Mouse (Mus musculus) G1E (cell line): ENCODE results near the gene H3f3b. TPM values are rescaled to one million over a fixed set of nuclear protein-coding genes. Genes with fewer than 3 reads are reported as not detected.

Experiments
- ATAC-seq: 2 replicates; pipeline ENCODE4 v1.8.0; 2016; ENCODE audit warnings: mild to moderate bottlenecking; ENCODE audit not compliant: insufficient number of reproducible peaks, poor library complexity, low FRiP score, severe bottlenecking; ENCODE audit errors: extremely low read depth
- DNase-seq: peaks from one replicate; pipeline ENCODE4 v3.0.0; 2012; ENCODE audit warnings: low spot score
- H3K27me3 ChIP-seq: 2 replicates; pipeline ENCODE4 v1.6.1; 2012; ENCODE audit warnings: mild to moderate bottlenecking, low read length, inconsistent platforms; ENCODE audit not compliant: insufficient read depth
- H3K36me3 ChIP-seq: replicated peaks from 2 replicates; pipeline ENCODE3; 2012; ENCODE audit warnings: mild to moderate bottlenecking, inconsistent platforms
- H3K4me1 ChIP-seq: 2 replicates; pipeline ENCODE4 v1.6.1; 2012; ENCODE audit warnings: low read depth, low read length, inconsistent platforms, mixed read lengths; ENCODE audit not compliant: insufficient read depth
- H3K4me3 ChIP-seq: 2 replicates; pipeline ENCODE4 v1.5.1; 2012; ENCODE audit warnings: low read depth, mild to moderate bottlenecking, inconsistent platforms, low read length, moderate library complexity, mixed read lengths
- H3K9me3 ChIP-seq: replicated peaks from 2 replicates; pipeline ENCODE4 v1.6.1; 2012; ENCODE audit warnings: inconsistent platforms
- CTCF ChIP-seq: IDR thresholded peaks from 2 replicates; pipeline ENCODE4 v1.5.1; 2012; ENCODE audit warnings: low read depth, low read length, inconsistent platforms, mixed read lengths
- GATA1 ChIP-seq: IDR thresholded peaks from 2 replicates; pipeline ENCODE4 v1.6.1; 2012; ENCODE audit warnings: borderline replicate concordance, low read length, inconsistent platforms, mixed read lengths
- GATA2 ChIP-seq: IDR thresholded peaks from 2 replicates; pipeline ENCODE4 v1.6.1; 2012; ENCODE audit warnings: low read depth, low read length, inconsistent platforms, borderline replicate concordance
- POLR2AphosphoS5 ChIP-seq: IDR thresholded peaks from 2 replicates; pipeline ENCODE4 v1.6.1; 2012; ENCODE audit warnings: low read depth, low read length, inconsistent platforms; ENCODE audit not compliant: insufficient replicate concordance
- TAL1 ChIP-seq: conservative IDR thresholded peaks from 2 replicates; pipeline ENCODE4 v1.6.1; 2012; ENCODE audit warnings: low read depth, low read length, inconsistent platforms, mixed read lengths
- polyA plus RNA-seq: library from polyadenylated mRNA; stranded (reverse); fragments of >175 nt; gene quantifications from 2 replicates; pipeline ENCODE4 v1.2.3, GENCODE M21; 2012
- total RNA-seq, 2 experiments: library from RNA; stranded (forward) in 1 of 2; stranded (reverse) in 1 of 2; fragments of 200-1000 nt in 1 of 2; fragments of >200 nt in 1 of 2; fragmentation: Nextera tagmentation in 1 of 2; gene quantifications; 2 replicates each; pipeline ENCODE4 v1.2.3; 2014 to 2017

H3f3b gene
- total and polyA plus RNA-seq, 3 experiments, result 336 to 721 (median 692) TPM

DNA sequence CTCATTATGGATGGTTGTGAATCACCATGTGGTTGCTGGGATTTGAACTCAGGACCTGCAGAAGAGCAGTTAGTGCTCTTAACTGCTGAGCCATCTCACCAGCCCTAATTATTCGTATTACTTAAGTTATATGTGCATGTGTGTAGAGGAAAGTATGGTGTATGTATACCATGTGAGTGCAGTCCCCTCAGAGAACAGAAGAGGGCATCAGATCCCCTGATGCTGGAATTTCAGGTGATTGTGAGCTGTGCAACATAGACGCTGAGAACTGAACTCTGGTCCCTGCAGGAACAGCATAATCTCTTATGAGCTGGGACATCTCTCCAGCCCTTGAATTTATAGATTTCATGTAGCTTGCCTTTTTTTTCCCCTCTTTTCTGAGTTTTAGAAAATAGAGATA is 14.1 kb upstream of the H3f3b start:
- no peak for DNase-seq
- no peaks in the 10 kb centered on the region for H3K27me3 ChIP-seq

DNA sequence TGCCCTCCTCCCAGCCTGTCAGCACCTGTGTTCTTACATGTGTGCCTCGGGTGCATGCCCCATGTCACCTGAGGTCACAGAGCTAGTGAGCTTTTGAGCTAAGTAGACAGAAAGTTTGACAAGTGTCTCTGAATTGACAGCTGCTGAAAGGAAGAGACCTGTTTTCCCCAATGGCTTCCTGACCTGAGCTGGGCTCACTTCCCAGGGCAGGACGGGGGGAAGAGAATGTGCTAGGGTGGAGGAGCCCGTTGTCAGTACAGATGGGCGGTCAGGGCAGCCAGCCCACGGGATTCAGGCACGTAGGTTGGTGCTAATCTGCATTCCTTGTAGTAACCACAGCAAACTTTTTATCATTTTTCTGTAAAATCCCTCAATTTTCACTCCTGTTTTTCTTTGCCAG is 12.8 kb upstream of the H3f3b start:
- Histone ChIP-seq H3K9me3 (peaks cover 3% of the 10 kb centered on the region; the same call in 1 of the 2 replicates), H3K4me3 (no peak overlapping the region), H3K36me3 (peaks cover 83% of the 10 kb centered on the region), H3K27me3 (no peaks in the 10 kb centered on the region), H3K4me1 (peaks cover 26% of the 10 kb centered on the region)
- DNase-seq, result no peak
- TF ChIP-seq CTCF (no peak), GATA2 (no peak), GATA1 (no peak), TAL1 (no peak), POLR2AphosphoS5 (no peak)
- ATAC-seq, result no peak

More for the DNA sequence above, 14.1 kb upstream of the H3f3b start:
- TF ChIP-seq GATA2, result no peak
- no peak for TF ChIP-seq TAL1
- TF ChIP-seq GATA1, result no peak
- TF ChIP-seq CTCF, result no peak
- TF ChIP-seq POLR2AphosphoS5, result no peak
- Histone ChIP-seq H3K4me3 (no peak overlapping the region), H3K4me1 (peaks cover 24% of the 10 kb centered on the region), H3K9me3 (peaks cover 3% of the 10 kb centered on the region; the same call in 1 of the 2 replicates), H3K36me3 (peaks cover 84% of the 10 kb centered on the region)
- no peak for ATAC-seq

DNA sequence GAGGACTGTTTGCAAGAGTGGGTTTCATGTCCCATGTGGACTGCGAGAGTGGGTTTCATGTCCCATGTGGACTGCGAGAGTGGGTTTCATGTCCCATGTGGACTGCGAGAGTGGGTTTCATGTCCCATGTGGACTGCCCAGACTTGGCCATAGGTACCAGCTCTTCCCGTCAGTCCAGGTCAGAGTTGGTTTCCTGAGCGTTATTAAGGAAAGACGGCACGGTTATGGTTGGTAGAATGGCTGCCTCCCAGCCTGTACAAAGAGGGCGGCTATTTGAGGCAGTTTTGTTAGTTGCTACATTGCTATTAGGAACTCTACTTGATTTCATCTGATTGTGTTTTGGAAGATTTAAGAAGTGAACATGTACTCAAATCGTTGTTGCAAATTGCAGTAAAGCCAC is 10.1 kb upstream of the H3f3b start:
- ATAC-seq, result no peak
- peaks cover 79% of the 10 kb centered on the region for H3K36me3 ChIP-seq

DNA sequence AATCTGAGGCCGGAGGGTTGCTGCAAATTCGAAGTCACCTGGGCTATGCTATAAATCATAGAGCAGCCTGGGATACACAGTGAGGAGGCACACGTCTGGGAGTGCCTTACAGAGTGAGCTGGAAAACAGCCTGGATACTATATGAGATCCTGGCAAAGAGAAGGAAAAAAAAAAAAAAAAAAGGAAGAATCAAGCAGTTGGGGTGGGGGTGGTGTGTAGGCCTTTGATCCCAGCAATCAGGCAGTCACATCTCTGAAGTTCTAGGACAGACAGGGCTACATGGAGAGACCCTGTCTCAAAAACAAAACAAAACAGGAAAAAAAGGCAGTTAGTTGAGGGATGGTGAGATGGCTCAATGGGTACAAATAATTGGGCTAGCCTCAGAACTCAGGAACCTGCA is 8.9 kb upstream of the H3f3b start:
- ATAC-seq, result no peak
- TF ChIP-seq GATA2, result no peak
- TF ChIP-seq CTCF, result no peak
- no peak for TF ChIP-seq POLR2AphosphoS5
- TF ChIP-seq GATA1, result no peak
- no peak for TF ChIP-seq TAL1
- no peak for DNase-seq
- no peaks in the 10 kb centered on the region for H3K9me3 ChIP-seq
- H3K4me3 ChIP-seq, result no peak overlapping the region
- no peaks in the 10 kb centered on the region for H3K27me3 ChIP-seq
- H3K36me3 ChIP-seq, result peaks cover 77% of the 10 kb centered on the region
- H3K4me1 ChIP-seq, result peaks cover 25% of the 10 kb centered on the region

More for the DNA sequence above, 10.1 kb upstream of the H3f3b start:
- Histone ChIP-seq H3K9me3 (peaks cover 3% of the 10 kb centered on the region; the same call in 1 of the 2 replicates), H3K27me3 (no peaks in the 10 kb centered on the region), H3K4me1 (peaks cover 27% of the 10 kb centered on the region), H3K4me3 (no peak overlapping the region)
- TF ChIP-seq GATA2 (no peak), GATA1 (no peak), TAL1 (no peak), CTCF (no peak), POLR2AphosphoS5 (no peak)
- DNase-seq, result no peak

DNA sequence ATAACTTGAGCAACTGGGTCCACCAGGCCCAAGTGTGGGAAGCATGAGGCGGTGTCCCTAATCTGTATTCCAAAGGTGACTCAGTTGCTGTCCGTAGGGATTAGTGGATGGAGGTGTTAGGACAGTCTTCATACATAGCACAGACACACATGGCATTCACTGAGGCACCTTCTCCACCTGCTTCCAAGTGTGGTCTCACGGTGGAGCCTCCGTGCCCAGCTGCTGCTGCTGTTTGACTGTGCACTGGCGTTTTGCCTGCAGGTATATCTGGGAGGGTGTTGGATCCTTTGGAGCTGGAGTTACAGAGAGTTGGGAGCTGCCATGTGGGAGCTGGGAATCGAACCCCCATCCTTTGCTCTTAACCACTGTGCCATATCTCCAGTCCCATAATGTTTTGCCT is 6.8 kb upstream of the H3f3b start:
- Histone ChIP-seq H3K4me3 (no peak overlapping the region), H3K27me3 (no peaks in the 10 kb centered on the region), H3K4me1 (peaks cover 35% of the 10 kb centered on the region), H3K36me3 (peaks cover 66% of the 10 kb centered on the region), H3K9me3 (no peaks in the 10 kb centered on the region)
- ATAC-seq (no peak), DNase-seq (no peak)
- TF ChIP-seq GATA2, result no peak

DNA sequence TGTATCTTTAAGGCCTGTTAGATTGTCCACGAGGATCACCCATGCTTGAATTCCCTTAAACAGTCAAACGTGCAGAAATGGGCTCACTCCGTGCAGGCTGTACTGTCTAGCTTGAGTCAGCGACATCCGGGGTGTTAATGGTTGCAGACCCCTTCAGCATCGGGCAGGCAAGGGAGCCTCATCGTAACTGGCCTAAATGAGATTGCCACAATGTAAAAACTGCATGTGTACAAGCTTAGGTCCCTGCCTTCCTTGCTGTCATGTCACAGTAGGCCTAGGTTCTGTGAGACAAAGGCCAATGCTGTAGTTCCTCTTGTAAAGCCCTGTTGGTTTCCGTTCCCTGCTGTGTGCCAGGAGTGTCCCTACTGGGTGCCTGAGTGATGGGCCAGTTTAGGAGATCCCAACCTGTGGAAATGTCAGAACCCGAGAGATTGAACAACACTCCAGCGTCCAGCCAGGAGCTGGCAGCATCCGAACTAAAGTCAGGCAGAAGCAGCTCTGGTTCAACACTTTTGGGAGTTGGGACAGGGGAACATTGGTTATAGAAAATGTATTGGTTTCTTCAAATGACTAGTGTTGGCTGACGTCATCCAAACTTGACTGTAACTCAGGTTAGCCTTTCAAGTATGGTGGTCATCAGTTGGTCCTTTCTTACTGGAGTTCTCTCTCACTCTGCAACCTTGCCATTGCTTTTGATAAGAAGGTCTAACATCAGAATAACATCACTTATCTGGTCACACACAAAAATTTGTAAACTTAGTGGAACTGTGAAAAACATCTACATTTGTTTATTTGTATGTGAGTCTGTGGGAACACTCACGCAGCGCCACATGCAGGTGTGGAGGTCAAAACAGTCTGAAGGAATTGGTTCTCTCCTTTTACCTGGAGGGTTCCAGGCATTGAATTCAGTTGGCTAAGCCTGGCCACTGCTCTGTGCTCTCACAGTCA is 3.4 kb upstream of the H3f3b start:
- DNase-seq (no peak), ATAC-seq (peak; percentile 9; the same call in 1 of the 2 replicates)
- Histone ChIP-seq H3K9me3 (no peaks in the 10 kb centered on the region), H3K27me3 (no peaks in the 10 kb centered on the region), H3K4me1 (peaks cover 47% of the 10 kb centered on the region), H3K4me3 (peak overlapping the region; percentile 79), H3K36me3 (peaks cover 35% of the 10 kb centered on the region)
- TF ChIP-seq POLR2AphosphoS5, result no peak; the same call in 1 of the 2 replicates
